Mouse (Mus musculus): Measurements from ENCODE around the gene Atp6v1a. TPM values are rescaled to one million over a fixed set of nuclear protein-coding genes. Genes with fewer than 3 reads are reported as not detected.

Gene Atp6v1a
- polyA plus RNA-seq, 1 experiment from 2014 or later = 80.8 TPM

DNA sequence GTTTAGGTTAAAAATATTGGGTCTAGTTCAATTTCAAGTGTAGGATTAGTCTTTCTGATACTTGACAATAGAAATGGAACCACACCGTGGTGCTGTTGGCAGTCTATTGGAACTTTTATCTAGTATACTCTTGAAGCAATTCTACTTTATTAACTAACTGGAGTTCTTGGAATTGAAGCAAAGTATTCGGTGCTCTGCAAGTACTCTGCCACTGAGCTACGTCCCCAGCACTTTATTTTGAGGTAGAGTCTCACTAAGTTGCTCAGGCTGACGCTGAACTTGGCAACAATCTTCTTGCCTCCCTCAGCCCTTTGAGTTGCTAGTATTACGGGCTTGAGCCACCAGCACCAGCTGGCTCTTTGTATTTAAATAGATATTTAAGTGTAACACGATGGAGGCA lies 2.0 kb upstream of the Atp6v1a start:
- WGBS = 69% methylated on average over 6 of the region's 6 CpGs
- H3K4me2 ChIP-seq (ENCODE audit: low read depth) = peak overlapping the region; percentile 51; the same call in 1 of the 2 replicates
- peaks cover 7% of the 10 kb centered on the region; the same call in 1 of the 2 replicates for H3K4me1 ChIP-seq (ENCODE audit: control insufficient read depth, insufficient read depth, low read length)
- no peak overlapping the region for H3K4me3 ChIP-seq (ENCODE audit: low read depth, low read length)
- no peak overlapping the region for H3K9ac ChIP-seq (ENCODE audit: low read length)
- no peaks in the 10 kb centered on the region for H3K9me3 ChIP-seq (ENCODE audit: control insufficient read depth, low read length)
- no peak overlapping the region for H3K27ac ChIP-seq (ENCODE audit: low read depth, low read length)
- H3K27me3 ChIP-seq (ENCODE audit: control insufficient read depth, insufficient read depth, low read length) = no peaks in the 10 kb centered on the region
- H3K36me3 ChIP-seq (ENCODE audit: control insufficient read depth, insufficient read depth, low read length) = no peaks in the 10 kb centered on the region
- DNase-seq (ENCODE audit: low spot score) = no peak
- no peak for ATAC-seq (ENCODE audit: insufficient read depth, low FRiP score, low TSS enrichment)

DNA sequence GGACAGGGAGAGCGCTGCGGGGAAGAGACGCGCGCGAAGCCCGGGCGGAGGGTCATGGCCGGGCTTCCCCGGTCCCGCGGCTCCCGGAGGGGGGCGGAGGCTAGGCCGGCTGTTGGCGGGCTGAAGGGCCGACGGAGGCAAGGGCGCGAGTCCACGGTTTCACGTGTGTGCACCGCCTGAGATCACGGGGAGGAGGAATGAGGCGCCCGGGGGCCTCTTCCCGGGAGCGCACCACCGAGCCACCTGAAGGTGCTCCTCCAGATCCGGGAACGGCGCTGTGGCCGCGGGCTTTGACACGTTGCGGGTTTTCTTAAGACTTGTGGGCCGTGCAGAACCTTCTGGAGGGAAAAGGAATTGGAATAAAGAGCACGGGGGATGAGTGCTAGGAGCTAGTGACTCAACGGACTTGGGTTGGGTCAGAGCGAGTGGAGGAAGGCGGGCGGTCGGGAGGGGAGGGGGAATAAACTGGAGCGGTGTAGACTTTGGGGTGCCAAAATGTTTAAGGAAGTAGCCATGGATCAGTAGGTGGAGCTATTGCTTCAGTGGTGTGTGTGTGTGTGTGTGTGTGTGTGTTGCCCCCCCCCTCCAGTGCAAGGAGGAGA lies 782 bp upstream of the Atp6v1a start:
- peak overlapping the region; percentile 87 for H3K9ac ChIP-seq (ENCODE audit: low read length)
- under 1% methylated on average over 43 of the region's 44 CpGs for WGBS
- peak overlapping the region; percentile 95 for H3K27ac ChIP-seq (ENCODE audit: low read depth, low read length)
- peak overlapping the region; percentile 69 for H3K4me3 ChIP-seq (ENCODE audit: low read depth, low read length)
- peaks cover 7% of the 10 kb centered on the region; the same call in 1 of the 2 replicates for H3K4me1 ChIP-seq (ENCODE audit: control insufficient read depth, insufficient read depth, low read length)
- ATAC-seq (ENCODE audit: insufficient read depth, low FRiP score, low TSS enrichment) (peak; percentile 43), DNase-seq (ENCODE audit: low spot score) (peak; percentile 74)
- no peaks in the 10 kb centered on the region for H3K36me3 ChIP-seq (ENCODE audit: control insufficient read depth, insufficient read depth, low read length)
- no peaks in the 10 kb centered on the region for H3K27me3 ChIP-seq (ENCODE audit: control insufficient read depth, insufficient read depth, low read length)
- H3K4me2 ChIP-seq (ENCODE audit: low read depth) = peak overlapping the region; percentile 51
- H3K9me3 ChIP-seq (ENCODE audit: control insufficient read depth, low read length) = no peaks in the 10 kb centered on the region

DNA sequence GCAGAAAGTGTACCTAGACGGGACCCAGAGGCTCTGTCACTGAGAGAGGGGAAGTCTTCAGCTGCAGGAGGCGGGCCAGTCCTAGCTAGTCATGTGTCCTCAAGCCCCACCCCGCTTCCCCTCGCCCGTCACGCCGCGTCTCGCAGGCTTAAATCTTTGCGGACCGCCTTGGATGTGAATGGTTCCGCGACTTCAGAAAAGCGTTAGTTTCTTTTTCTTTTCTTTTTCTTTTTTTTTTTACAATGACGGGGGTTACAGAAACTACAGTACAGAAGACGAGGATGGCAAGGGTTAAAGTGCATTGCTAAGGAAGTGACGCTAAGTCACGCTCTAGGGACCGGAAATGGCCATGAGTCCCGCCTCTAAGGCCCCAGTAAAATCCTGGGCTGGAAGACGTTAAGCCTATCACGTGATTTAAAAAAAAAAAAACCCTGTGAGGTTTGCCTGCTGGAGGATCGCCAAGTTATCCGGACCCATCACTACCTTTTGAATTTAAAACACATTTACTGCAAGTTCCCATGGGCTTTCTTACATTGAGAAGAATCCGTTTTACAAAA lies 448 bp downstream of the Atp6v1a start:
- peak overlapping the region; percentile 95 for H3K27ac ChIP-seq (ENCODE audit: low read depth, low read length)
- no peaks in the 10 kb centered on the region for H3K36me3 ChIP-seq (ENCODE audit: control insufficient read depth, insufficient read depth, low read length)
- no peaks in the 10 kb centered on the region for H3K27me3 ChIP-seq (ENCODE audit: control insufficient read depth, insufficient read depth, low read length)
- H3K4me1 ChIP-seq (ENCODE audit: control insufficient read depth, insufficient read depth, low read length) = peaks cover 7% of the 10 kb centered on the region; the same call in 1 of the 2 replicates
- DNase-seq (ENCODE audit: low spot score) (peak; percentile 88), ATAC-seq (ENCODE audit: insufficient read depth, low FRiP score, low TSS enrichment) (peak; percentile 90)
- H3K9ac ChIP-seq (ENCODE audit: low read length) = peak overlapping the region; percentile 87
- H3K4me3 ChIP-seq (ENCODE audit: low read depth, low read length) = peak overlapping the region; percentile 69
- H3K4me2 ChIP-seq (ENCODE audit: low read depth) = peak overlapping the region; percentile 92
- under 1% methylated on average over 25 of the region's 25 CpGs for WGBS
- no peaks in the 10 kb centered on the region for H3K9me3 ChIP-seq (ENCODE audit: control insufficient read depth, low read length)

DNA sequence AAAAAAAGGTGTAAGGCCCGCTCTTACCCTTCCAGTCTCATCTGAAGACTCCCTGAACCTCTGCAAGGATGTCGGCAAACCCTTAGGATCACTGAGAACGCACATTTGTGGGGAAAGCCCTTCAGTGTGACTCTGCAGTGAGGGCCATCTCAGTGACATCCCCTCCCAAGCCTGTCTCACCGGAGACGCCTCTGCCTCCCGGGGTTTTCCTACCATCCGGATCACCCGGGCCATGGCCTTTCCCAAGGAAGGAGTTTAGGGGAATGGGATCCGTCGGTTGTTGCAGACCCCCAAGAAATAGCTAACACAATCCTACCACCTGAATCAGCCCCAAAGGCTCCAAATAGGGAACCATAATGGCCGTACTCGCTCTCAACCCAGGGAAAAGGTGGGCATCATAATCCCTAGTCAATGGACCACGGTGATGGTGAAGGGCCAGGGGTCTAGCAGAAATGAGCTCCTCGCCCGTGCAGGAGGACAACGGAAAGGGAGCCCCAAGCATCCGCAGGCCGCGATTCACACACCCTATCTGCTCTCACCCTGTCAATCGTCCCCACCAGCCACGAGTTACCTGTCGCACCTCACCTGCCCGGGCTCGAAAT lies 1.0 kb downstream of the Atp6v1a start:
- Histone ChIP-seq H3K4me3 (ENCODE audit: low read depth, low read length) (peak overlapping the region; percentile 69), H3K4me2 (ENCODE audit: low read depth) (peak overlapping the region; percentile 92), H3K27me3 (ENCODE audit: control insufficient read depth, insufficient read depth, low read length) (no peaks in the 10 kb centered on the region), H3K9ac (ENCODE audit: low read length) (peak overlapping the region; percentile 87), H3K4me1 (ENCODE audit: control insufficient read depth, insufficient read depth, low read length) (peaks cover 7% of the 10 kb centered on the region; the same call in 1 of the 2 replicates), H3K27ac (ENCODE audit: low read depth, low read length) (peak overlapping the region; percentile 95; the same call in 1 of the 2 replicates), H3K36me3 (ENCODE audit: control insufficient read depth, insufficient read depth, low read length) (no peaks in the 10 kb centered on the region), H3K9me3 (ENCODE audit: control insufficient read depth, low read length) (no peaks in the 10 kb centered on the region)
- 2% methylated on average over 24 of the region's 24 CpGs for WGBS
- no peak; the same call in 1 of the 2 replicates for ATAC-seq (ENCODE audit: insufficient read depth, low FRiP score, low TSS enrichment)
- peak; percentile 17 for DNase-seq (ENCODE audit: low spot score)

DNA sequence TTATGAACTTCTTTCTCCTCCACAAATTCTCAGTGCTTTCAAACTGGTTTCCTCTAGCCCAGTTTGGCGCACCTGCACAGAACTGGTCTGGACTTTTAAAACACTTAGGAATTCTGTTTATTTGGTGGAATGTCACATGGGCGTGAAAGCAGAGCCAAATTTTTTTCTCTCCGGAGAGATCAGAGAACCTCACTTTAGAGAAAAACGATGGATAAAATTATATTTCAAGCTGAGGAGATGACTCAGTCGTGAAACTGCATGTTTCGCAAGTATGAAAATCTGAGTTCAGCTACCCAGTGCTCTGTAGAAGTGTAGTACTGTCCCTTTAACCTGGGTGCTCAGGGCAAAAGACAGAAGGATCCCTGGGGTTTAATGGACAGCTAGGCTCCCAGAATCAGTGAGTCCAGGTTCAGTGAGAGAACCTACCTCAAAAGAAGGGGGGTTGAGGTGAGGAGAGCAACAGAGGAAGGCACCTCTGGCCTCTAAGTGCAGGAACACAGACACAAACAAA lies 2.9 kb downstream of the Atp6v1a start:
- no peak for ATAC-seq (ENCODE audit: insufficient read depth, low FRiP score, low TSS enrichment)

DNA sequence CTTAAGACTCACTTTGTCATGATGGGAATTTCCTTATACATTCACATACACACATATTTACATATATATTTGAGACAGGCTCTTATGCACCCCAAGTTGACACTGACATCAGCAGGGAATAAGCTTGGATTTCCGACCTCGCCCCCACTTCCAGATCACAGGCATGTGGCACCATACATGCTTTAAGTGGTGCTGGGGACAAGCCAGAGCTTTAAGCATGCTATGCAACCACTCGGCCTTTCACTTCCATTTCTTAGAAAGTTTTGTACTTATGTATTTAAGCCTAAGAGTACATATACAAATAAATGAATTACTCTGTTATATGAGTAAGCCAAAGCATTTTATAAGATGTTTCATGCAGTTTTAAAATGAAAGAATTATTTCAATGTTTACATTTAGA lies 6.3 kb downstream of the Atp6v1a start:
- Histone ChIP-seq H3K4me2 (ENCODE audit: low read depth) (no peak overlapping the region), H3K9ac (ENCODE audit: low read length) (no peak overlapping the region), H3K36me3 (ENCODE audit: control insufficient read depth, insufficient read depth, low read length) (no peaks in the 10 kb centered on the region), H3K9me3 (ENCODE audit: control insufficient read depth, low read length) (no peaks in the 10 kb centered on the region), H3K4me3 (ENCODE audit: low read depth, low read length) (no peak overlapping the region), H3K4me1 (ENCODE audit: control insufficient read depth, insufficient read depth, low read length) (0 out of 2 replicates have a peak, but pooled peaks cover 2% of the 10 kb centered on the region), H3K27me3 (ENCODE audit: control insufficient read depth, insufficient read depth, low read length) (no peaks in the 10 kb centered on the region), H3K27ac (ENCODE audit: low read depth, low read length) (no peak overlapping the region)
- ATAC-seq (ENCODE audit: insufficient read depth, low FRiP score, low TSS enrichment) (no peak), DNase-seq (ENCODE audit: low spot score) (no peak)
- 86% methylated on average over 3 of the region's 3 CpGs for WGBS

More for the DNA sequence above, 2.9 kb downstream of the Atp6v1a start:
- 92% methylated on average over 6 of the region's 6 CpGs for WGBS
- Histone ChIP-seq H3K36me3 (ENCODE audit: control insufficient read depth, insufficient read depth, low read length) (no peaks in the 10 kb centered on the region), H3K9me3 (ENCODE audit: control insufficient read depth, low read length) (no peaks in the 10 kb centered on the region), H3K4me1 (ENCODE audit: control insufficient read depth, insufficient read depth, low read length) (peaks cover 5% of the 10 kb centered on the region; the same call in 1 of the 2 replicates), H3K27me3 (ENCODE audit: control insufficient read depth, insufficient read depth, low read length) (no peaks in the 10 kb centered on the region), H3K4me2 (ENCODE audit: low read depth) (no peak overlapping the region), H3K27ac (ENCODE audit: low read depth, low read length) (no peak overlapping the region), H3K4me3 (ENCODE audit: low read depth, low read length) (no peak overlapping the region), H3K9ac (ENCODE audit: low read length) (no peak overlapping the region)
- DNase-seq (ENCODE audit: low spot score) = no peak

DNA sequence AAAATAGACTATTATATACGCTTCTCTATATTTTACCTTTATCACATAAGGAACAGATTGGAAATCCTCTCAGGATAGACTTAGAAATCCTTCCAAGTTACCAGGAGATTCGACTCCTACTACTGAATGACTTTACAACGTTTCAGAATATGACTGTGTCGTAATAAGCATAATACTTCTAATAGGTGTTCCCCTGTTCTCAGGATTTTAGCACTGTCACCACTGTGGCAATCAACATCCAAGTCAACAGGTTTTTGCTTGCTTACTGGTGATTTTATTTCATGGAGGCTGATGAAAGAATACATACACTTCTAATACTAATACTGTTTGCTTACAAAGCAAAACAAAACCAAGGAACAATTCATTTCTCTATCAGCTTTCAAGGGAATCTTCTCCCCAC lies 7.2 kb downstream of the Atp6v1a start:
- Histone ChIP-seq H3K4me3 (ENCODE audit: low read depth, low read length) (no peak overlapping the region), H3K36me3 (ENCODE audit: control insufficient read depth, insufficient read depth, low read length) (no peaks in the 10 kb centered on the region), H3K4me1 (ENCODE audit: control insufficient read depth, insufficient read depth, low read length) (no peaks in the 10 kb centered on the region), H3K9ac (ENCODE audit: low read length) (no peak overlapping the region), H3K27ac (ENCODE audit: low read depth, low read length) (no peak overlapping the region), H3K9me3 (ENCODE audit: control insufficient read depth, low read length) (no peaks in the 10 kb centered on the region), H3K4me2 (ENCODE audit: low read depth) (no peak overlapping the region), H3K27me3 (ENCODE audit: control insufficient read depth, insufficient read depth, low read length) (no peaks in the 10 kb centered on the region)
- ATAC-seq (ENCODE audit: insufficient read depth, low FRiP score, low TSS enrichment) = no peak
- DNase-seq (ENCODE audit: low spot score) = no peak
- WGBS = 76% methylated on average over 4 of the region's 4 CpGs

DNA sequence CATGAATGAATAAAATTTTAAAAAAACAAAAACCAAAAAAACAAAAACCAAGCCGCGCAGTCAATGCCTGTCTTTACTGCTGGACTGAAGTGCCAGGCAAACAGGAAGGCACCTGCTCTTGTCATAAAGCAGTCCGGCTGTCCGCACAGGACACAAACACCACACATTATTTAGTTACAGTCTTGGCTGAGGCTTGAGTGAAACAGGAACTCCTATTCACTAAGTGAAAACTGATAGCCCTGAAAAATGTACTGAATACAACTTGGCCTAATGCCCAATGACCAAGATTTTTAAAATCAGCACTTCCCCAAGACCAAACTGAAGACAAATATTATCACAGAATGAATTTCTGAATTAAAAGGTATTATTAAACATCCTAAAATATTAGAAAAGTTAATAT lies 13.1 kb downstream of the Atp6v1a start:
- Histone ChIP-seq H3K27me3 (ENCODE audit: control insufficient read depth, insufficient read depth, low read length) (no peaks in the 10 kb centered on the region), H3K9me3 (ENCODE audit: control insufficient read depth, low read length) (no peaks in the 10 kb centered on the region), H3K4me1 (ENCODE audit: control insufficient read depth, insufficient read depth, low read length) (no peaks in the 10 kb centered on the region), H3K4me2 (ENCODE audit: low read depth) (no peak overlapping the region), H3K27ac (ENCODE audit: low read depth, low read length) (no peak overlapping the region), H3K9ac (ENCODE audit: low read length) (no peak overlapping the region), H3K36me3 (ENCODE audit: control insufficient read depth, insufficient read depth, low read length) (no peaks in the 10 kb centered on the region), H3K4me3 (ENCODE audit: low read depth, low read length) (no peak overlapping the region)
- WGBS = 87% methylated on average over 4 of the region's 4 CpGs
- no peak for ATAC-seq (ENCODE audit: insufficient read depth, low FRiP score, low TSS enrichment)
- no peak for DNase-seq (ENCODE audit: low spot score)

Data from neural tube, embryonic 11.5 days (tissue).